Mouse (Mus musculus): ENCODE data around the gene Nlrc4.

DNA sequence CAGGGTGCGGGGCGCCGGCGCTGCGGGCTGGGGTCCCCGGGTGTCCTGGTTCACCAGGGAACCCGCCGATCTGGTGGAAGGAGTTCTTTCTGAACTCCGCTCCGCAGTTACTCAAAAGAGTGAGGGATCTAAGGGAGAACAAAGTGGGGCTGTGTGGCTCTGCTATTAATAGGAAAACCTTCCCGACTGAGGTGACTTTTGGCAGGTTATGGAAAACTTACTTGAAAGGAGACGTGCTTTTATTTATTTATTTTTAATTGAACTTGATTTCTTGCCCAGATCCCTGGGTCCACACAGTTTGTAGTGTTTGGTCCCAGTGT, 30.9 kb upstream of the Nlrc4 start:
- TF ChIP-seq CTCF (conservative IDR thresholded peaks at IDR 0.05; ENCODE audit: low read length) (no peak), POU5F1 (IDR thresholded peaks at IDR 0.05; ENCODE audit: borderline replicate concordance, low read length) (no peak), NANOG (IDR thresholded peaks at IDR 0.05; ENCODE audit: borderline replicate concordance, low read length) (no peak)
